Comparison of ENCODE assay signal across 8 mouse cellular contexts in the genomic region with DNA sequence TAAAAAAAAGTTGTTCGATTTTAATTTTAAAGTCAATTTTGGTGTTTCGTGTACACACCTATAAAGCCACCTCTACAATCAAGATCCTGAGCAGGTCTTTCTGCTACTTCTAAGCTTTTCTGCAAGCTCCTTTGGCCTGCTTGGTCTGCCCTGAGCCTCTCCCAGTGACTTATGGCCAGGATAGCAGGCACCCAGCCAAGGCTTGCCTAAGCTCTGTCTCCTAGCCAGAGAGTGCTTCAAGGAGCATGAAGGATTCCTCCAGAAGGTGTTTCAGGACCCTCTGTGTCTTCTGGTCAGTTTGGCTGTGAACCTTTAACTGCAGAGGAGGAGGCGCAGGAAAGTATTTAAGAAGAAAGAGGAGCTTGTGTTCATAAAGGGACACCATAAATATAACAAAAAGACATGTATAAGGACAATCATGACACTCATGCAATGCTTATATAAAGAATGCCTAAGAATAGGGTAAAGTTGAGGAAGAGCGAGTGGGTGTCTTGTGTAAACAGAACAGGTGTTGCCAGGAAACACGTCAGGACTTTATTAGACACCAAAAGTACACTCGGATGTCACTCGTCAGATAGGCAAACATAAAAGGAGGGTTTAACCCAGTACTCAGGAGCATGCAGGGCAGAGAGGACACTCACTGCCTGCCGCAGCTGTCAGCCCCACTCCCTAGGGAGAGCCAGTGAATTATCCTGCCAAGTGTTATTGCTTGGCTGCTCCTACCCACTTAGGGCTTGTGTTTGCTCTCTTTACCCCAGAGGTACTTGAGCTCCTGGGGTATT. TPM values are rescaled to one million over a fixed set of nuclear protein-coding genes. Genes with fewer than 3 reads are reported as not detected.
DNase-seq lines count a peak whose midpoint lies in the region; ATAC-seq and TF ChIP-seq lines count a peak whose summit lies in the region.

No protein-coding gene starts in this region.

- no peak overlapping the region for H3K4me2 ChIP-seq in kidney, embryonic 15.5 days
- no peak overlapping the region for H3K4me2 ChIP-seq in forebrain, embryonic 12.5 days
- no peak overlapping the region for H3K4me2 ChIP-seq in lung, embryonic 14.5 days
- no peak overlapping the region for H3K4me2 ChIP-seq in stomach, embryonic 15.5 days

- WGBS in kidney, embryonic 15.5 days = 42% methylated on average over 8 of the region's 8 CpGs
- 75% methylated on average over 8 of the region's 8 CpGs for WGBS in forebrain, embryonic 12.5 days
- whole genome bisulfite sequencing in hindbrain, embryonic 10.5 days = 67% methylated on average over 8 of the region's 8 CpGs
- whole genome bisulfite sequencing in lung, embryonic 14.5 days = 40% methylated on average over 8 of the region's 8 CpGs
- WGBS in stomach, embryonic 15.5 days = 52% methylated on average over 8 of the region's 8 CpGs

- no peaks in the 10 kb centered on the region for H3K27me3 ChIP-seq in kidney, embryonic 15.5 days
- H3K27me3 ChIP-seq in forebrain, embryonic 12.5 days = peaks cover 4% of the 10 kb centered on the region; the same call in 1 of the 2 replicates
- H3K27me3 ChIP-seq in hindbrain, embryonic 10.5 days (ENCODE audit: insufficient read depth, poor library complexity, severe bottlenecking) = no peaks in the 10 kb centered on the region
- no peaks in the 10 kb centered on the region for H3K27me3 ChIP-seq in lung, embryonic 14.5 days (ENCODE audit: insufficient read depth, low read length)
- H3K27me3 ChIP-seq in stomach, embryonic 15.5 days (replicated peaks) = no peaks in the 10 kb centered on the region

- 0 out of 2 replicates have a peak, but pooled peaks cover 8% of the 10 kb centered on the region for H3K4me1 ChIP-seq in kidney, embryonic 15.5 days
- H3K4me1 ChIP-seq in forebrain, embryonic 12.5 days = peaks cover 20% of the 10 kb centered on the region
- peaks cover 19% of the 10 kb centered on the region for H3K4me1 ChIP-seq in hindbrain, embryonic 10.5 days (replicated peaks)
- no peaks in the 10 kb centered on the region for H3K4me1 ChIP-seq in lung, embryonic 14.5 days (ENCODE audit: insufficient read depth)
- H3K4me1 ChIP-seq in stomach, embryonic 15.5 days = no peaks in the 10 kb centered on the region

- H3K9me3 ChIP-seq in kidney, embryonic 15.5 days (replicated peaks) = no peaks in the 10 kb centered on the region
- H3K9me3 ChIP-seq in forebrain, embryonic 12.5 days = no peaks in the 10 kb centered on the region
- H3K9me3 ChIP-seq in hindbrain, embryonic 10.5 days = no peaks in the 10 kb centered on the region
- H3K9me3 ChIP-seq in lung, embryonic 14.5 days (ENCODE audit: low read depth, low read length) = no peaks in the 10 kb centered on the region
- H3K9me3 ChIP-seq in stomach, embryonic 15.5 days = no peaks in the 10 kb centered on the region

- no peaks in the 10 kb centered on the region for H3K36me3 ChIP-seq in kidney, embryonic 15.5 days
- H3K36me3 ChIP-seq in forebrain, embryonic 12.5 days (replicated peaks) = no peaks in the 10 kb centered on the region
- H3K36me3 ChIP-seq in hindbrain, embryonic 10.5 days = no peaks in the 10 kb centered on the region
- H3K36me3 ChIP-seq in lung, embryonic 14.5 days (ENCODE audit: insufficient read depth) = no peaks in the 10 kb centered on the region
- H3K36me3 ChIP-seq in stomach, embryonic 15.5 days = no peaks in the 10 kb centered on the region

- no peak overlapping the region for H3K9ac ChIP-seq in kidney, embryonic 15.5 days
- no peak overlapping the region for H3K9ac ChIP-seq in forebrain, embryonic 12.5 days
- no peak overlapping the region for H3K9ac ChIP-seq in lung, embryonic 14.5 days
- H3K9ac ChIP-seq in stomach, embryonic 15.5 days = no peak overlapping the region

- no peak for ATAC-seq in kidney, embryonic 15.5 days (replicated peaks; ENCODE audit: low FRiP score)
- ATAC-seq in forebrain, embryonic 12.5 days (ENCODE audit: low FRiP score) = peak; percentile 49; the same call in 1 of the 2 replicates
- ATAC-seq in lung, embryonic 14.5 days (ENCODE audit: insufficient read depth) = no peak
- ATAC-seq in stomach, embryonic 15.5 days (ENCODE audit: insufficient read depth, low FRiP score, low read depth) = no peak

- TF ChIP-seq CTCF in lung, embryonic 14.5 days (IDR thresholded peaks at IDR 0.05; ENCODE audit: low read depth) = no peak

- H3K27ac ChIP-seq in kidney, embryonic 15.5 days = no peak overlapping the region
- 0 out of 2 replicates have a peak overlapping the region, but pooled peaks have one; percentile 26 for H3K27ac ChIP-seq in forebrain, embryonic 12.5 days
- H3K27ac ChIP-seq in hindbrain, embryonic 10.5 days = peak overlapping the region; percentile 57; the same call in 1 of the 2 replicates
- H3K27ac ChIP-seq in lung, embryonic 14.5 days (ENCODE audit: low read depth) = 0 out of 2 replicates have a peak overlapping the region, but pooled peaks have one; percentile 19
- H3K27ac ChIP-seq in stomach, embryonic 15.5 days = 0 out of 2 replicates have a peak overlapping the region, but pooled peaks have one; percentile 12

- H3K4me3 ChIP-seq in kidney, embryonic 15.5 days (replicated peaks) = no peak overlapping the region
- no peak overlapping the region for H3K4me3 ChIP-seq in forebrain, embryonic 12.5 days (replicated peaks)
- H3K4me3 ChIP-seq in hindbrain, embryonic 10.5 days = no peak overlapping the region
- H3K4me3 ChIP-seq in lung, embryonic 14.5 days (ENCODE audit: low read depth, low read length) = no peak overlapping the region
- H3K4me3 ChIP-seq in stomach, embryonic 15.5 days (replicated peaks) = no peak overlapping the region

- DNase-seq in kidney, adult 18-20 months = peak; percentile 50
- peak; percentile 86 to 93 for DNase-seq in adrenal gland, adult (ENCODE audit: inconsistent age in 2 of 2, low spot score in 1 of 2)
- DNase-seq in hindbrain, embryonic 10.5 days (ENCODE audit: low spot score) = peak; percentile 29
- peak; percentile 46 for DNase-seq in lung, embryonic 14.5 days
- DNase-seq in c-Kit-positive CD71-positive TER-119-positive erythroid progenitor cells, embryonic 14.5 days (ENCODE audit: low spot score) = no peak

RNA-seq across cellular contexts. Expression of gene Zdhhc19, which starts 27.6 kb away (rescaled TPM):
- not detected in 2 replicates for polyA plus RNA-seq in kidney, embryonic 15.5 days (2015; fragmentation: Nextera tagmentation; extraction: Ambion mirVana)
- not detected in 2 replicates for polyA plus RNA-seq in forebrain, embryonic 12.5 days (2016; fragmentation: Nextera tagmentation; extraction: Ambion mirVana)
- polyA plus RNA-seq in hindbrain, embryonic 10.5 days (2016; fragmentation: Nextera tagmentation; extraction: Ambion mirVana) = not detected in 2 replicates
- not detected in 2 replicates for polyA plus RNA-seq in lung, embryonic 14.5 days (2014; fragmentation: Nextera tagmentation; extraction: Ambion mirVana)
- 0.21 and 0.22 TPM in 2 replicates for polyA plus RNA-seq in stomach, embryonic 15.5 days (2015; fragmentation: Nextera tagmentation; extraction: Ambion mirVana)

RNA-seq across cellular contexts. Expression of gene Slc51a, which starts 36.0 kb away (rescaled TPM):
- polyA plus RNA-seq in kidney, embryonic 15.5 days (2015; fragmentation: Nextera tagmentation; extraction: Ambion mirVana) = 2.1 and 2.2 TPM in 2 replicates
- 0.27 and 0.40 TPM in 2 replicates for polyA plus RNA-seq in forebrain, embryonic 12.5 days (2016; fragmentation: Nextera tagmentation; extraction: Ambion mirVana)
- polyA plus RNA-seq in hindbrain, embryonic 10.5 days (2016; fragmentation: Nextera tagmentation; extraction: Ambion mirVana) = 0.20 and 0.44 TPM in 2 replicates
- polyA plus RNA-seq in lung, embryonic 14.5 days (2014; fragmentation: Nextera tagmentation; extraction: Ambion mirVana) = 0.24 and 0.60 TPM in 2 replicates
- polyA plus RNA-seq in stomach, embryonic 15.5 days (2015; fragmentation: Nextera tagmentation; extraction: Ambion mirVana) = 17.7 and 25.2 TPM in 2 replicates
